21 mouse cellular contexts compared by ENCODE assay signal in the genomic region with DNA sequence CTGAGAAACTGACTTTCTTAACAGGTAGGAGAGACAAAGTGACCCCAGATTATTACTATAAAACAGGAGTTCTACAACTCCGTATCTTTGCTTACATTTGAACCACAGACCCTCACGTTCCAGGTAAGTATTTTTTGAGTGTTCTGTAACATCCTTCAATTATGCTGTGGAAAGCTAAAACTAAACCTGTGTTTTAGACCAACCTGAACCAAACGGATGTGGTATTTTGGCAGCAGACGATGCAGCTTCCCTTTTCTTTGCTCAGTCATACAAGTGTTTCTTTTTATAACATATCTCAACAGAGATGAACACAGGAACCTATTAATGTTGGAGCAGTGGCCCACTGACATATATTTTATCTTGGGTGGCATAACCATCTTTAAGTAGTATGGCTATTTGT. TPM values are rescaled to one million over a fixed set of nuclear protein-coding genes. Genes with fewer than 3 reads are reported as not detected.
A peak's percentile ranks its signal among the peaks of the same experiment; 100 is the strongest.
DNase-seq lines count a peak whose midpoint lies in the region; ATAC-seq and TF ChIP-seq lines count a peak whose summit lies in the region.
"Had no signal": no experiment of that assay in that cellular context is flagged by ENCODE, and none has a peak within 500 bp of the region (broad histone marks: within the 10 kb centered on the region; RNA-seq: fewer than 3 reads in every experiment).

No protein-coding gene starts in this region.

- H3K27ac ChIP-seq in liver, postnatal 0 days (ENCODE audit: low read depth), result 0 out of 2 replicates have a peak overlapping the region, but pooled peaks have one; percentile 22
- H3K27ac ChIP-seq in liver, embryonic 12.5 days, result no peak overlapping the region
- H3K27ac ChIP-seq: embryonic facial prominence, embryonic 10.5 days; intestine, embryonic 15.5 days; lung, embryonic 15.5 days; neural tube, embryonic 12.5 days had no signal

- no peak overlapping the region for H3K4me2 ChIP-seq in liver, postnatal 0 days (ENCODE audit: low read depth, low read length)
- no peak overlapping the region for H3K4me2 ChIP-seq in liver, embryonic 12.5 days
- H3K4me2 ChIP-seq: intestine, embryonic 15.5 days; lung, embryonic 15.5 days; neural tube, embryonic 12.5 days had no signal

- WGBS in liver, postnatal 0 days (ENCODE audit: insufficient replicate concordance), result 50% methylated on average over 4 of the region's 4 CpGs
- 68% methylated on average over 4 of the region's 4 CpGs for WGBS in liver, embryonic 12.5 days (ENCODE audit: insufficient replicate concordance)

- TF ChIP-seq CTCF in liver, postnatal 0 days (IDR thresholded peaks at IDR 0.05; ENCODE audit: low read depth), result no peak

- H3K27me3 ChIP-seq in liver, postnatal 0 days (ENCODE audit: insufficient read depth, low read length), result no peaks in the 10 kb centered on the region
- no peaks in the 10 kb centered on the region for H3K27me3 ChIP-seq in liver, embryonic 12.5 days (replicated peaks)
- H3K27me3 ChIP-seq: intestine, embryonic 15.5 days; lung, embryonic 15.5 days; neural tube, embryonic 12.5 days had no signal

- no peak for TF ChIP-seq EP300 in liver, postnatal 0 days (IDR thresholded peaks at IDR 0.05; ENCODE audit: low read depth)

- no peak overlapping the region for H3K4me3 ChIP-seq in liver, postnatal 0 days (ENCODE audit: low read depth, low read length)
- no peak overlapping the region for H3K4me3 ChIP-seq in liver, embryonic 12.5 days
- H3K4me3 ChIP-seq: embryonic facial prominence, embryonic 10.5 days; intestine, embryonic 15.5 days; lung, embryonic 15.5 days; neural tube, embryonic 12.5 days had no signal

- DNase-seq in liver, postnatal 0 days, result no peak
- peak; percentile 52 for DNase-seq in A20 (ENCODE audit: low read depth, low spot score)
- DNase-seq in adrenal gland, postnatal 14 days, result no peak
- DNase-seq in urinary bladder, postnatal 10 days (ENCODE audit: low spot score), result no peak
- no peak for DNase-seq in gastrocnemius, postnatal 36 days
- DNase-seq: adrenal gland, adult 2 months; cerebellum, adult 11-12 months; cerebellum, postnatal 25 days; heart, postnatal 4 days; left cerebral cortex, postnatal 4 days; right cerebral cortex, postnatal 25 days had no signal

- H3K9me3 ChIP-seq in liver, postnatal 0 days (ENCODE audit: low read length), result no peaks in the 10 kb centered on the region
- H3K9me3 ChIP-seq in liver, embryonic 12.5 days (replicated peaks), result no peaks in the 10 kb centered on the region
- H3K9me3 ChIP-seq: embryonic facial prominence, embryonic 10.5 days; intestine, embryonic 15.5 days; lung, embryonic 15.5 days; neural tube, embryonic 12.5 days had no signal

- H3K36me3 ChIP-seq in liver, postnatal 0 days (replicated peaks; ENCODE audit: insufficient read depth, low read length), result peaks cover 3% of the 10 kb centered on the region; the same call in 1 of the 2 replicates
- peaks cover 22% of the 10 kb centered on the region; the same call in 1 of the 2 replicates for H3K36me3 ChIP-seq in liver, embryonic 12.5 days
- H3K36me3 ChIP-seq: G1E; intestine, embryonic 15.5 days had no signal

- intact Hi-C loops in gastrocnemius, postnatal 36 days (cut with DNase I), result no loop called here

- no peak for ATAC-seq in liver, postnatal 0 days
- ATAC-seq in liver, embryonic 12.5 days, result no peak
- peak; percentile 79 for ATAC-seq in common myeloid progenitor, adult 5-6 weeks (replicated peaks; ENCODE audit: low read depth, poor library complexity, severe bottlenecking)
- 0 out of 2 replicates have a peak, but pooled peaks have one; percentile 27 for ATAC-seq in monocyte, adult 5-6 weeks (replicated peaks; ENCODE audit: insufficient number of reproducible peaks, low FRiP score, low TSS enrichment, poor library complexity, severe bottlenecking)
- ATAC-seq: forebrain, embryonic 14.5 days; intestine, embryonic 15.5 days; midbrain, embryonic 16.5 days had no signal

- H3K9ac ChIP-seq in liver, postnatal 0 days (replicated peaks), result no peak overlapping the region
- H3K9ac ChIP-seq in liver, embryonic 12.5 days, result no peak overlapping the region
- H3K9ac ChIP-seq: intestine, embryonic 15.5 days; lung, embryonic 15.5 days; neural tube, embryonic 12.5 days had no signal

- H3K4me1 ChIP-seq in liver, postnatal 0 days (ENCODE audit: insufficient read depth), result peaks cover 11% of the 10 kb centered on the region; the same call in 1 of the 2 replicates
- peaks cover 24% of the 10 kb centered on the region for H3K4me1 ChIP-seq in liver, embryonic 12.5 days
- H3K4me1 ChIP-seq: embryonic facial prominence, embryonic 10.5 days; intestine, embryonic 15.5 days; lung, embryonic 15.5 days; neural tube, embryonic 12.5 days had no signal

RNA-seq across cellular contexts. Expression of a gene that starts 18.9 kb away (rescaled TPM):
- polyA plus RNA-seq in liver, postnatal 0 days (2015; fragmentation: Nextera tagmentation; extraction: Ambion mirVana), result 4.8 and 6.0 TPM in 2 replicates
- polyA plus RNA-seq in liver, embryonic 12.5 days (2016; fragmentation: Nextera tagmentation; extraction: Ambion mirVana), result 8.2 and 8.4 TPM in 2 replicates
- total RNA-seq in common myeloid progenitor, adult 5-6 weeks (2017), result 41.8 and 53.9 TPM in 2 replicates
- total RNA-seq in monocyte, adult 5-6 weeks (2017), result 44.1 to 55.3 TPM (median 51.0 TPM) in 3 replicates
- 27.0 and 39.0 TPM in 2 replicates for total RNA-seq in adrenal gland, postnatal 14 days (2021)
- total RNA-seq in gastrocnemius, postnatal 36 days (2021), result 1 to 10 TPM; 2.5 to 3.2 TPM
- total RNA-seq: G1E had no signal
- polyA plus RNA-seq: G1E had no signal

Comparison
In these comparisons a context has a peak if more than half of its experiments do, and no peak if none do; other contexts are left out.
1. ATAC-seq: peak in common myeloid progenitor, adult 5-6 weeks (single experiment) and monocyte, adult 5-6 weeks (single experiment); none in liver, postnatal 0 days (single experiment) and liver, embryonic 12.5 days (single experiment).